25 mouse cellular contexts compared by ENCODE assay signal in genomic region chr14:72091579-72091978, GRCm38 (mm10).
"Had no signal": no experiment of that assay in that cellular context is flagged by ENCODE, and none has a peak within 500 bp of the region (broad histone marks: within the 10 kb centered on the region; RNA-seq: fewer than 3 reads in every experiment).

No protein-coding gene starts in this region.

- DNase-seq: gastrocnemius, adult 2 months; gastrocnemius, postnatal 10 days; gastrocnemius, postnatal 25 days; heart, adult 18-20 months; heart, postnatal 14 days; heart, postnatal 36 days; kidney, adult 18-20 months; kidney, adult 8-10 months; kidney, postnatal 14 days; kidney, postnatal 4 days; liver; liver, embryonic 13.5 days had no signal

- H3K36me3 ChIP-seq: heart, embryonic 13.5 days; heart, embryonic 15.5 days; hindbrain, embryonic 13.5 days; intestine, embryonic 15.5 days; limb, embryonic 10.5 days; limb, embryonic 12.5 days; liver, embryonic 13.5 days had no signal

- H3K27me3 ChIP-seq: heart, embryonic 13.5 days; heart, embryonic 15.5 days; hindbrain, embryonic 13.5 days; intestine, embryonic 15.5 days; limb, embryonic 12.5 days; liver, embryonic 13.5 days had no signal

- H3K4me2 ChIP-seq: heart, embryonic 11.5 days; heart, embryonic 13.5 days; heart, embryonic 15.5 days; hindbrain, embryonic 13.5 days; intestine, embryonic 15.5 days; limb, embryonic 12.5 days; liver, embryonic 11.5 days; liver, embryonic 13.5 days had no signal

- H3K27ac ChIP-seq: gastrocnemius, adult 2 months; heart, embryonic 13.5 days; heart, embryonic 15.5 days; hindbrain, embryonic 13.5 days; intestine, embryonic 15.5 days; layer of hippocampus, adult 2 months; left cerebral cortex, adult 2 months; limb, embryonic 10.5 days; limb, embryonic 12.5 days; liver, embryonic 13.5 days had no signal

- H3K9me3 ChIP-seq: heart, embryonic 13.5 days; heart, embryonic 15.5 days; hindbrain, embryonic 13.5 days; intestine, embryonic 15.5 days; limb, embryonic 10.5 days; limb, embryonic 12.5 days; liver, embryonic 13.5 days had no signal

- ATAC-seq: hindbrain, embryonic 16.5 days; inflammation-experienced regulatory T-cells, adult 6 months; intestine, embryonic 15.5 days; intestine, postnatal 0 days had no signal

- H3K4me3 ChIP-seq: gastrocnemius, adult 2 months; heart, embryonic 13.5 days; heart, embryonic 15.5 days; hindbrain, embryonic 13.5 days; intestine, embryonic 15.5 days; layer of hippocampus, adult 2 months; left cerebral cortex, adult 2 months; limb, embryonic 10.5 days; limb, embryonic 12.5 days; liver, embryonic 13.5 days had no signal

- H3K4me1 ChIP-seq: heart, embryonic 13.5 days; heart, embryonic 15.5 days; hindbrain, embryonic 13.5 days; intestine, embryonic 15.5 days; limb, embryonic 10.5 days; limb, embryonic 12.5 days; liver, embryonic 13.5 days had no signal

- H3K9ac ChIP-seq: heart, embryonic 13.5 days; heart, embryonic 15.5 days; hindbrain, embryonic 13.5 days; intestine, embryonic 15.5 days; limb, embryonic 12.5 days; liver, embryonic 13.5 days had no signal
